14 mouse cellular contexts compared by ENCODE assay signal in the genomic region with DNA sequence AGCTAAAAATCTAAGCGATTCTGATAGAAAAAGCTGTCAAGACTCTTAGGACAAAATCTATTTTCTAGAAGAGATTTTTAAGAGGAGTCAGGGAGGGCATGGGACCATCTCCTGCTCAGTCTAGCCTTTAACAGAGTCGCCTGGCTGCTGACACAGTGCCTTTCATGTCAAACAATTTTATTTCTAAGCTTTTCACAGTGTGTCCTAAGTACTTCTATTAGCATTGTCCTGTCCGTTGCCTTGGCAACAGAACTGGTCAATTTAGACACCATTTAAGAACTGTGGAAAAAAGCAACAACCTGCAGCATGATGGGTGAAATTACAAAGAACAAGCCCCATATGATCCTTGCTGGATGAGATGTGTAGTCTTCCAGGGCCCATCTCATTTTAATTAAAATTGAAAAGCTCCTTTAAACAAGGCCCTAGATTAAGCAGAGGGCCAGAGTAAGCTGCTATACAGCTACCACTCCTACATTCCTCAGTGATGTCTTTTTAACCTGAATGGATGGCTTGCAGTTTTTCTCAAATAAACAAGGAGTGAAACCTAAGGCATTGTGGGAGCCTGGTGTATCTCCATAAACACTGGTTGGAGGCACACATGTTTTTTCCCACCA.
A peak's percentile ranks its signal among the peaks of the same experiment; 100 is the strongest.
DNase-seq lines count a peak whose midpoint lies in the region; ATAC-seq lines count a peak whose summit lies in the region.
"Had no signal": no experiment of that assay in that cellular context is flagged by ENCODE, and none has a peak within 500 bp of the region (broad histone marks: within the 10 kb centered on the region; RNA-seq: fewer than 3 reads in every experiment).

No protein-coding gene starts in this region.

- no peak overlapping the region for H3K4me3 ChIP-seq in forebrain, embryonic 16.5 days (replicated peaks; ENCODE audit: low read length)
- no peak overlapping the region for H3K4me3 ChIP-seq in midbrain, embryonic 10.5 days
- H3K4me3 ChIP-seq in neural tube, embryonic 13.5 days, result no peak overlapping the region
- H3K4me3 ChIP-seq: heart, embryonic 15.5 days; intestine, embryonic 15.5 days; limb, embryonic 12.5 days had no signal

- peaks cover 6% of the 10 kb centered on the region; the same call in 1 of the 2 replicates for H3K4me1 ChIP-seq in forebrain, embryonic 16.5 days (replicated peaks; ENCODE audit: control insufficient read depth, insufficient read depth, low read length)
- H3K4me1 ChIP-seq in midbrain, embryonic 10.5 days, result peaks cover 36% of the 10 kb centered on the region
- H3K4me1 ChIP-seq in neural tube, embryonic 13.5 days (replicated peaks), result peaks cover 22% of the 10 kb centered on the region
- H3K4me1 ChIP-seq: heart, embryonic 15.5 days; intestine, embryonic 15.5 days had no signal

- H3K27me3 ChIP-seq in forebrain, embryonic 16.5 days (replicated peaks; ENCODE audit: control insufficient read depth, insufficient read depth, low read length), result no peaks in the 10 kb centered on the region
- peaks cover 14% of the 10 kb centered on the region; the same call in 1 of the 2 replicates for H3K27me3 ChIP-seq in midbrain, embryonic 10.5 days (ENCODE audit: low read depth, poor library complexity, severe bottlenecking)
- H3K27me3 ChIP-seq in neural tube, embryonic 13.5 days, result no peaks in the 10 kb centered on the region
- H3K27me3 ChIP-seq: heart, embryonic 15.5 days; intestine, embryonic 15.5 days; limb, embryonic 12.5 days had no signal

- H3K9me3 ChIP-seq in forebrain, embryonic 16.5 days (ENCODE audit: control insufficient read depth, low read length), result no peaks in the 10 kb centered on the region
- no peaks in the 10 kb centered on the region for H3K9me3 ChIP-seq in midbrain, embryonic 10.5 days (replicated peaks)
- H3K9me3 ChIP-seq in neural tube, embryonic 13.5 days, result no peaks in the 10 kb centered on the region
- H3K9me3 ChIP-seq: heart, embryonic 15.5 days; intestine, embryonic 15.5 days; limb, embryonic 12.5 days had no signal

- WGBS in forebrain, embryonic 16.5 days, result 9% methylated on average over 3 of the region's 3 CpGs
- WGBS in midbrain, embryonic 10.5 days, result 26% methylated on average over 3 of the region's 3 CpGs
- 21% methylated on average over 3 of the region's 3 CpGs for WGBS in neural tube, embryonic 13.5 days

- ATAC-seq in forebrain, embryonic 16.5 days, result peak; percentile 60; the same call in 1 of the 2 replicates
- ATAC-seq in neural tube, embryonic 13.5 days (ENCODE audit: low read depth), result peak; percentile 73; the same call in 1 of the 2 replicates
- ATAC-seq: intestine, embryonic 15.5 days had no signal

- H3K27ac ChIP-seq in forebrain, embryonic 16.5 days (ENCODE audit: low read length), result no peak overlapping the region; the same call in 1 of the 2 replicates
- H3K27ac ChIP-seq in midbrain, embryonic 10.5 days (replicated peaks), result peak overlapping the region; percentile 47
- peak overlapping the region; percentile 56 for H3K27ac ChIP-seq in neural tube, embryonic 13.5 days (replicated peaks)
- H3K27ac ChIP-seq: heart, embryonic 15.5 days; intestine, embryonic 15.5 days; limb, embryonic 12.5 days had no signal

- H3K36me3 ChIP-seq in forebrain, embryonic 16.5 days (ENCODE audit: control insufficient read depth, insufficient read depth), result no peaks in the 10 kb centered on the region
- no peaks in the 10 kb centered on the region for H3K36me3 ChIP-seq in midbrain, embryonic 10.5 days
- no peaks in the 10 kb centered on the region for H3K36me3 ChIP-seq in neural tube, embryonic 13.5 days
- H3K36me3 ChIP-seq: heart, embryonic 15.5 days; intestine, embryonic 15.5 days; limb, embryonic 12.5 days had no signal

- DNase-seq in embryo, embryonic 10.5 days (ENCODE audit: low spot score), result peak; percentile 78
- peak; percentile 51 for DNase-seq in midbrain, embryonic 10.5 days (ENCODE audit: low spot score)
- DNase-seq in urinary bladder, postnatal 10 days (ENCODE audit: low spot score), result no peak
- no peak for DNase-seq in Muller cell, postnatal 12 days (ENCODE audit: inconsistent ontology term)
- DNase-seq in heart, adult 8-10 months (ENCODE audit: low spot score), result no peak
- DNase-seq in cerebellum, postnatal 25 days, result no peak
- DNase-seq: gastrocnemius, postnatal 36 days; kidney, postnatal 25 days; lung, embryonic 14.5 days had no signal

- H3K4me2 ChIP-seq in forebrain, embryonic 16.5 days (ENCODE audit: low read length), result no peak overlapping the region
- H3K4me2 ChIP-seq in neural tube, embryonic 13.5 days, result no peak overlapping the region
- H3K4me2 ChIP-seq: heart, embryonic 15.5 days; intestine, embryonic 15.5 days; limb, embryonic 12.5 days; lung, embryonic 14.5 days had no signal

- H3K9ac ChIP-seq in forebrain, embryonic 16.5 days (replicated peaks; ENCODE audit: low read depth, low read length), result no peak overlapping the region
- no peak overlapping the region for H3K9ac ChIP-seq in neural tube, embryonic 13.5 days
- H3K9ac ChIP-seq: heart, embryonic 15.5 days; intestine, embryonic 15.5 days; limb, embryonic 12.5 days; lung, embryonic 14.5 days had no signal

Comparison
In these comparisons a context has a peak if more than half of its experiments do, and no peak if none do; other contexts are left out.
1. DNase-seq: peak in embryo, embryonic 10.5 days (single experiment) and midbrain, embryonic 10.5 days (single experiment); none in urinary bladder, postnatal 10 days (single experiment), Muller cell, postnatal 12 days (single experiment), heart, adult 8-10 months (single experiment) and cerebellum, postnatal 25 days (0 of 2).